8 mouse cellular contexts compared by ENCODE assay signal in genomic region chr12:69573916-69574881, GRCm38 (mm10). TPM values are rescaled to one million over a fixed set of nuclear protein-coding genes. Genes with fewer than 3 reads are reported as not detected.
DNase-seq lines count a peak whose midpoint lies in the region; ATAC-seq lines count a peak whose summit lies in the region.

No protein-coding gene starts in this region.

- no peaks in the 10 kb centered on the region for H3K9me3 ChIP-seq in intestine, embryonic 14.5 days (ENCODE audit: control insufficient read depth, low read length)

- peaks cover 29% of the 10 kb centered on the region for H3K36me3 ChIP-seq in intestine, embryonic 14.5 days (ENCODE audit: control insufficient read depth, insufficient read depth, low read length)

- 0 out of 2 replicates have a peak overlapping the region, but pooled peaks have one; percentile 7 for H3K4me3 ChIP-seq in intestine, embryonic 14.5 days (ENCODE audit: low read depth, low read length)

- 29% methylated on average over 17 of the region's 17 CpGs for WGBS in intestine, embryonic 14.5 days

- intact Hi-C loops in left cerebral cortex, postnatal 14 days (cut with DNase I) = no loop called here

- H3K27me3 ChIP-seq in intestine, embryonic 14.5 days (replicated peaks; ENCODE audit: control insufficient read depth, insufficient read depth, low read length) = no peaks in the 10 kb centered on the region

- H3K4me1 ChIP-seq in intestine, embryonic 14.5 days (replicated peaks; ENCODE audit: control insufficient read depth, insufficient read depth, low read length) = no peaks in the 10 kb centered on the region; the same call in 1 of the 2 replicates

- peak overlapping the region; percentile 45 for H3K4me2 ChIP-seq in intestine, embryonic 14.5 days (ENCODE audit: low read length)

- H3K9ac ChIP-seq in intestine, embryonic 14.5 days (ENCODE audit: low read length) = no peak overlapping the region

- ATAC-seq in intestine, embryonic 14.5 days (replicated peaks; ENCODE audit: low FRiP score, low TSS enrichment, low read depth) = no peak; the same call in 1 of the 2 replicates
- peak; percentile 62; the same call in 1 of the 2 replicates for ATAC-seq in megakaryocyte-erythroid progenitor cell, adult 5-6 weeks (replicated peaks; ENCODE audit: low FRiP score, low TSS enrichment, poor library complexity, severe bottlenecking)

- peak; percentile 86 for DNase-seq in urinary bladder, postnatal 14 days (ENCODE audit: low spot score)
- no peak for DNase-seq in urinary bladder, adult 2 months (ENCODE audit: low spot score)
- DNase-seq in embryo, embryonic 11 days = peak; percentile 88
- peak; percentile 54 to 79 for DNase-seq in gastrocnemius, postnatal 4 days (ENCODE audit: low spot score in 2 of 2)
- peak; percentile 88 for DNase-seq in intestine, embryonic 14.5 days (ENCODE audit: low spot score)
- DNase-seq in left cerebral cortex, postnatal 14 days (ENCODE audit: low spot score in 2 of 2) = peak; percentile 87 to 92
- DNase-seq in skeletal muscle tissue, adult 2 months (ENCODE audit: low read depth, low spot score) = peak; percentile 77

- no peak overlapping the region for H3K27ac ChIP-seq in intestine, embryonic 14.5 days (ENCODE audit: low read depth)

RNA-seq across cellular contexts. Expression of gene Vcpkmt, which starts 8.6 kb away (rescaled TPM):
- 9.4 and 9.8 TPM in 2 replicates for polyA plus RNA-seq in urinary bladder, adult 2 months (2012; rRNA removed)
- total RNA-seq in gastrocnemius, postnatal 4 days (2021) = 1 to 10 TPM; 4.9 to 7.2 TPM
- 25.1 and 25.3 TPM in 2 replicates for polyA plus RNA-seq in intestine, embryonic 14.5 days (2014; fragmentation: Nextera tagmentation; extraction: Ambion mirVana)
- total RNA-seq in left cerebral cortex, postnatal 14 days (2021) = 10 to 100 TPM; 23.1 to 26.1 TPM
- 15.5 and 21.3 TPM in 2 replicates for total RNA-seq in megakaryocyte-erythroid progenitor cell, adult 5-6 weeks (2014; fragmentation: Nextera tagmentation)
- 17.5 and 25.4 TPM in 2 replicates for total RNA-seq in megakaryocyte-erythroid progenitor cell, adult 5-6 weeks (2017)
